Mouse (Mus musculus): ENCODE data around the gene Stab2. TPM values are rescaled to one million over a fixed set of nuclear protein-coding genes. Genes with fewer than 3 reads are reported as not detected.
A peak's percentile ranks its signal among the peaks of the same experiment; 100 is the strongest.

Stab2 gene
- polyA plus RNA-seq, 1 experiment from 2014 or later: 0.98 TPM

DNA sequence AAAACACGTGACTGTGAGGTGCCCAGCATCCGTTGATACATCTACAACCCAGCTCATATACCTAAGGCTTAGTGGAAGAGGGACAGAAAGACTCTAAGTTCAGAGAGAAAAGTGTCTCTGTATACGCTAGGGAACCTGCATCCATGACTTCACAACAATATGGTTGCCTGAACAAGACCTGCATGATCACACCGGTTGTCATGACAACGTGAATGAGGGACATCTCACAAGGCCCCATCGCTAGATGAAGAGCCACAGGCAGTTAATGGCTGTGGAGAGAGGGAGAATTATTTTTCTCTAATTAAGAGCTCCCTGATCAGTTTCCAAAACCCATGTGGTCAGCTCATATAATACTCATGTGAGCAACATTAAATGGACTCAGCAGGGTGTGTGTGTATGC is 155.7 kb downstream of the Stab2 start:
- H3K27ac ChIP-seq: no peak overlapping the region
- ATAC-seq (replicated peaks; ENCODE audit: insufficient number of reproducible peaks, insufficient read depth, low FRiP score, low read depth): no peak

DNA sequence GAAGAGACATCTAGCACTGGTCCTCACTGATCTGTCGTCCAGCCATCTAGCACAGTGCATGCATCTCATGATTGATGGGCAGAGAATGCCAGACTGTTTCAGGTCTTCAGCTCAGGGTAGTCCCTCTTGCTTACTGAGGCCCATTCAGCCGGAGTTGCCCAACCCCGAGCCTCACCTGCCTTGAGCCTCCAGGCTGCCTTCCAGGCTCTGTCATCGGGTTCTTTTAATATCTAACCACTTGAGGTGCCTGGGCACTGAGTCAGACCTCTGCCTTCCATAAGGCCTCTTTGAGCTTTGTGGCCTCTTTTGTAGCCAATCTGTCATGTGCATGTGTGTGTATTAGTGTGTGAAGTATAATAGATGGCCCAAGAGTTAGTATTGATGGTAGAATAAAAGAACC is 158.3 kb downstream of the Stab2 start:
- Histone ChIP-seq H3K4me3 (no peak overlapping the region), H3K27me3 (no peaks in the 10 kb centered on the region), H3K4me2 (no peak overlapping the region), H3K9ac (no peak overlapping the region), H3K4me1 (replicated peaks) (peaks cover 16% of the 10 kb centered on the region), H3K36me3 (no peaks in the 10 kb centered on the region), H3K27ac (no peak overlapping the region), H3K9me3 (replicated peaks) (no peaks in the 10 kb centered on the region)
- peak; percentile 33; the same call in 1 of the 2 replicates for ATAC-seq (replicated peaks; ENCODE audit: insufficient number of reproducible peaks, insufficient read depth, low FRiP score, low read depth)
- 49% methylated on average over 4 of the region's 4 CpGs for WGBS

More for the DNA sequence above, 155.7 kb downstream of the Stab2 start:
- H3K9ac ChIP-seq: no peak overlapping the region
- 85% methylated on average over 6 of the region's 6 CpGs for WGBS
- H3K36me3 ChIP-seq: no peaks in the 10 kb centered on the region
- no peak overlapping the region for H3K4me3 ChIP-seq
- peaks cover 16% of the 10 kb centered on the region for H3K4me1 ChIP-seq (replicated peaks)
- no peak overlapping the region for H3K4me2 ChIP-seq
- H3K27me3 ChIP-seq: no peaks in the 10 kb centered on the region
- H3K9me3 ChIP-seq (replicated peaks): no peaks in the 10 kb centered on the region

DNA sequence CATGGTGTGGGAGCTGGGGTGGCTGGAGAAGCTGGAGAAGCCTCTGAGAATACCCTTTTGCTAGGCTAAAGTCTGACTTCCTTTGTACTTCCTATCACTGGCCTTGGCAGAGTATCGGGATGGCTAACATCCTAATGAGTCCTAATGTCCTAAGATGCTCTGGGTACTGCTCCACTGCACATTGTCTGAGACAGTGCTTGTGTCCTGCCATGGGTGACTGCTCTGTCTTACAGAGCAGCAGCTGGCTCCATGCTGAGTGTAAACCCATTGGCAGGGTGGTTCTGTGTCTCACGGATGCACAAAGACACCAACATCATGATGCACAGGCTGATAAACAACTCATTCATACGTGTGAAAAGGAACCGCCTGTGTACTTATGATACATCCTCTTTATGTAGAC is 158.7 kb downstream of the Stab2 start:
- Histone ChIP-seq H3K4me1 (replicated peaks) (peaks cover 16% of the 10 kb centered on the region), H3K27me3 (no peaks in the 10 kb centered on the region), H3K36me3 (no peaks in the 10 kb centered on the region), H3K27ac (no peak overlapping the region), H3K9me3 (replicated peaks) (no peaks in the 10 kb centered on the region), H3K4me3 (no peak overlapping the region), H3K9ac (no peak overlapping the region), H3K4me2 (no peak overlapping the region)
- 83% methylated on average over 4 of the region's 4 CpGs for whole genome bisulfite sequencing
- ATAC-seq (replicated peaks; ENCODE audit: insufficient number of reproducible peaks, insufficient read depth, low FRiP score, low read depth): no peak

DNA sequence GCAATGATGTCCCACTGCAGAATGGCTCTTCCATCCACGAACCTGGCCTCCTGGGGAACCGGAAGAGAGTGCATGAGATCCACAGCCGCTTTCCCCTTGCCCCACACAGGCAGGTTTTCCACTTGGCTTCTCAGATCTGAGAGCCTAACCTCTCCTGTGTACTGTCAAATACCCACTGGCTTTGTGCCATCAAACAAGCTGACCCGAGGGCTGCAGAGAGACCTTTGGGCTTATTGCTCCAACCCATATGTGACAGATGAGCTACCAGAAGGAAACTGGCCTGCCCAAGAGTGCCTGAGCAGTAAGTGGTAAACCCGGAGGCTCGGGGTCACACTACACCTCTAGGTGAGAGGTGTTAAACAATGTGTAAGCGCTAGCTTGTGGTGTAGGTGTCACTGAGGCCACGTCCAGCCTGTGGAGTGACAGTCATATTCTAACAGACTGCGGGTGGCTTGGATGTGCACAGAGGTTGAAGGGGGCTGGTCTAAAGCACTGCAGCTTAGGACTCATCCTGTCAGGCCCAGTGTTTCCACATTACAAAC is 160.8 kb downstream of the Stab2 start:
- no peak for ATAC-seq (replicated peaks; ENCODE audit: insufficient number of reproducible peaks, insufficient read depth, low FRiP score, low read depth)
- H3K27ac ChIP-seq: no peak overlapping the region
- no peaks in the 10 kb centered on the region for H3K9me3 ChIP-seq (replicated peaks)
- no peak overlapping the region for H3K9ac ChIP-seq
- H3K4me1 ChIP-seq (replicated peaks): peaks cover 16% of the 10 kb centered on the region
- no peaks in the 10 kb centered on the region for H3K27me3 ChIP-seq
- 69% methylated on average over 9 of the region's 9 CpGs for WGBS
- H3K4me2 ChIP-seq: no peak overlapping the region
- no peaks in the 10 kb centered on the region for H3K36me3 ChIP-seq
- H3K4me3 ChIP-seq: no peak overlapping the region

DNA sequence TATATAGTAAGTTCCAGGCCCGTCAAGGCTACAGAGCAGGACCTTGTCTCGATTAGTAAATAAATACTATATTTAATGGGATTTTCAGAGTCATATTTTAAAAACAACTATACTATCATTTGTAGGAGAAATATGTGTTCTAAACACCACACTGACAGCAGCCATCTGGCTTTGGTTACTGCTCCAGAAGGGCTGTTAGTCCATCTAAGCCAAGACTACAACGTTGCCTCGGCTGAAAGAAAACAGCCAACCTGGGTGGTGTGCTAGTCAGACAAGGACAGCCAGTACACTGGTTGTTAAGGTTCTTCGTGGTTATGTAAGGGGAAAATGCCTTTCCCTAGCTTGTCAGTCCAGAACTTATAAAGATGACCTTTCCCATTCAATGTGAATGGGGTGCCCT is 165.2 kb downstream of the Stab2 start:
- no peak overlapping the region for H3K4me2 ChIP-seq
- no peak overlapping the region for H3K27ac ChIP-seq
- WGBS: 79% methylated on average over 5 of the region's 5 CpGs
- no peaks in the 10 kb centered on the region for H3K9me3 ChIP-seq (replicated peaks)
- no peak overlapping the region for H3K4me3 ChIP-seq
- no peak for ATAC-seq (replicated peaks; ENCODE audit: insufficient number of reproducible peaks, insufficient read depth, low FRiP score, low read depth)
- no peak overlapping the region for H3K9ac ChIP-seq
- no peaks in the 10 kb centered on the region for H3K4me1 ChIP-seq (replicated peaks)
- peaks cover 4% of the 10 kb centered on the region; the same call in 1 of the 2 replicates for H3K36me3 ChIP-seq
- no peaks in the 10 kb centered on the region for H3K27me3 ChIP-seq

DNA sequence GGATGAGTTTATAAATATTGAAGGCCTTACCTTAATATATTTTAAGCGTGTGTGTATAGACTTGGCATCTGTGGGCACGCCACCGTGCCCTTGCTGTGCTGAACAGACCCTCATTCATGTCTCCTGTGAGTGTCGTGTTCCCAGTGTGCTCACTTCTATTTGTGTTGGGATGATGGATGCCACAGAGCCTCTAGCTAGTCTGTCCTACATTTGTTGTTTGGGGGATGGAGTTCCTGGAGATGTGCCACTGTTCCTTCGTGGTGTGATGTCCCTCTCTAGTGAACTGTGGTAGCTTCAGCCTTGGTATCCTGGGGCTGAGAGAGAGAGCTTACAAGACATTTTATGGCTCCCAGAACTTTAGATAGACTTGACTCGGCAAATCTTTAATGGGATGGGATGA is 169.0 kb downstream of the Stab2 start:
- Histone ChIP-seq H3K27me3 (no peaks in the 10 kb centered on the region), H3K9me3 (replicated peaks) (no peaks in the 10 kb centered on the region), H3K9ac (no peak overlapping the region), H3K36me3 (peaks cover 15% of the 10 kb centered on the region), H3K4me2 (no peak overlapping the region), H3K4me1 (replicated peaks) (no peaks in the 10 kb centered on the region), H3K27ac (no peak overlapping the region), H3K4me3 (no peak overlapping the region)
- no peak for ATAC-seq (replicated peaks; ENCODE audit: insufficient number of reproducible peaks, insufficient read depth, low FRiP score, low read depth)
- WGBS: 87% methylated on average over 6 of the region's 6 CpGs

DNA sequence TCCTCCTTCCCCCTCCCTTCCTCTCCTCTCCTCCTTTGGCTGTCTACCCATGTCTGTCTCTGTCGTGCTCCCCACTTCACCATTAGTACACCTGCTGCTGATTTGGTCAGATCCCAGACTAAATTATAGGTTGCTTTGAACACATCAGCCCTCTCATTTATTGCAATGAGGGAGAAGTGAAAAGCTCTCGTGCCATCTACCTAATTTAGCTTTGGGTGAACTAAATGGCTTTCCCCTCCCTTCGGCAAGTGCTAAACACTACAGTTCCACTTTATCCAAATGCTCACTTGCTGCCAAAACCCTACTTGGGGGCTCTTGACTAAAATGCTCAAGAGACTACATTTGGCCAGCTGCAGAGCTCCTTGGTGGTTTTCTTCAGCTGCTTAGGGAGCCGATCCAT is 171.0 kb downstream of the Stab2 start:
- no peaks in the 10 kb centered on the region for H3K9me3 ChIP-seq (replicated peaks)
- H3K27me3 ChIP-seq: no peaks in the 10 kb centered on the region
- no peak for ATAC-seq (replicated peaks; ENCODE audit: insufficient number of reproducible peaks, insufficient read depth, low FRiP score, low read depth)
- no peak overlapping the region for H3K4me3 ChIP-seq
- H3K27ac ChIP-seq: no peak overlapping the region
- H3K9ac ChIP-seq: no peak overlapping the region
- WGBS: 86% methylated on average over 4 of the region's 4 CpGs
- peaks cover 24% of the 10 kb centered on the region for H3K36me3 ChIP-seq
- no peaks in the 10 kb centered on the region for H3K4me1 ChIP-seq (replicated peaks)
- no peak overlapping the region for H3K4me2 ChIP-seq

DNA sequence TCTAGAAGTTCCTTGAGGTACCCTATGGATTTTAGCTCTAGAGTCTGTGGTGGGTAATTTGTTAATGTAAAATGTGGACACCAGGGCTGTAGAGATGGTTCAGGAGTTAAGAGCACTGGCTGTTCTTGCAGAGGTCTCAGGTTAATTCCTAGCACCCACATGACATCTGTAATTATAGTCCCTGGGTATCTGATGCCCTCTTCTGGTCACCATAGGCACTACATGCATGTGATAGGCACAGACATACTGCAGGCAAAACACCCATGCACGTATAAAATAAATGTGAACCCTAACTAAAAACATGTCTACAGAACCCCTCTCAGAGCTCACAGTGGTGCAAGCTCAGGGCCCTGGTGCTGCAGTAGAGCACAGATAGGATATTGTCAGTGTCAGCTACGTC is 178.3 kb downstream of the Stab2 start:
- peaks cover 16% of the 10 kb centered on the region for H3K4me1 ChIP-seq (replicated peaks)
- no peak for ATAC-seq (replicated peaks; ENCODE audit: insufficient number of reproducible peaks, insufficient read depth, low FRiP score, low read depth)
- no peaks in the 10 kb centered on the region for H3K9me3 ChIP-seq (replicated peaks)
- no peak overlapping the region for H3K4me2 ChIP-seq
- H3K4me3 ChIP-seq: no peak overlapping the region
- peaks cover 29% of the 10 kb centered on the region for H3K36me3 ChIP-seq
- H3K9ac ChIP-seq: no peak overlapping the region
- H3K27ac ChIP-seq: no peak overlapping the region
- no peaks in the 10 kb centered on the region for H3K27me3 ChIP-seq
- 87% methylated on average over 2 of the region's 2 CpGs for WGBS

DNA sequence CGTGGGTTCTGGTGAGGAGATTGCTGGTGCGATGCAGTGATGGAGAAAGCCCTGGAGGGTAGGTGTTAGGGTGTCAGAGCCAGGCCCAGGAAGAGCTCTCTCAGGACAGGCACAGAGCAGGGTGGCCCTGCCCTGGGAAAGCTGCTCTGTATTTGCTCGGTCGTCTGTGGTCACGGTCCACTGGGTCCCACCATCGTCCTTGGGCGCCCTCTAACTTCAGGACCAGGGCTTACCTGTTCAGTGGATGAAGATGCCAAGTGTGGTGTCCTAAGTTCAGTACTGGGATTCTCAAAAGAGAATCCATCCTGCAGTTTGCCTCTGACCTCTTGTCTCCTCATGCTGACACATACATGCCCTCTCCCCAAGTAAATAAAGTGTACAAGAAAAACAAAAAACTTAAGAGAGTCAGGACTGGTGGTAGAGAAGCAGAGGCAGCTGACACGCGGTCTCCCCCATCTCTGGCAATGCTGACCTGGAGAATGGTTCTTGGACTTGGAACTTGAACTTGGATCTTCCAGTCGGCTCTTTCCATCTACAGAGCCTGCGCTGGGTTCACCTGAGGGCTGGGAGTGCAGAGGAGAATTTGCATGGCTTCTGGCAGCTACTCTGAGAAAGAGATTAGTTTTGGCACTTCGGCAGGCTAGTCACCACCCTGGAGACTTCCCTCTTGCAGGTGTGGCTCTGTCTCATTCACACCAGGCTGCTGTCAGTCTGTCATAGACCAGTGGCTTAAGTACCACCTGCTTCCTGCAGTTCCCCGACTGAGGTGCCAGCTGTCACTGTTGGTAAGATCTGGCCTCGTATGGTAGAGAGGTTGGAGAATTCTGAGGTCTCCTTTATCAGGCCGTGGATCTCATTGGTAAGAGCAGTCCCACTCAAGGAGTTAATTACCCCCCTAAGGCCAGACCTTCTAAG is 179.3 kb downstream of the Stab2 start:
- no peaks in the 10 kb centered on the region for H3K27me3 ChIP-seq
- no peak overlapping the region for H3K4me3 ChIP-seq
- no peaks in the 10 kb centered on the region for H3K9me3 ChIP-seq (replicated peaks)
- ATAC-seq (replicated peaks; ENCODE audit: insufficient number of reproducible peaks, insufficient read depth, low FRiP score, low read depth): no peak
- H3K4me1 ChIP-seq (replicated peaks): peaks cover 16% of the 10 kb centered on the region
- H3K9ac ChIP-seq: no peak overlapping the region
- 89% methylated on average over 15 of the region's 15 CpGs for WGBS
- H3K36me3 ChIP-seq: peaks cover 31% of the 10 kb centered on the region; the same call in 1 of the 2 replicates
- no peak overlapping the region for H3K4me2 ChIP-seq
- no peak overlapping the region for H3K27ac ChIP-seq

DNA sequence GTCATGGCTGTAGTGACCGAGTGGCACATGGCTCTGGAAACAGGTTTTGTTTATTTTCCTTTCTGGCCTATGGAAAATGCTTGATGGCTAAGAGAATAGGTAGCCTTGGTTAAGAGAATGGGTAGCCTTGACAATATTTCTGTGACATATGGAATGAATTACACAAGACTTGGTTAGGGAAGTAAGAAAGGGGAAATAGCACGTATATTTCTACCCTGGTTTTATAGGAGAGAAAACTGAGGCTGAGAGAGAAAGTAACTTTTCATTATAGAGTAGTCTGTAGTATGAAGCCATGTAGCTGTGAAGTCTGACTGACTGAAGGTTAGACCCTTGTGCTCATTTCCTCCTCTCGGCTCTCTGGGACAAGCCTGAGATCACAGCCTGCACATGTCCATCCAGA is 180.9 kb downstream of the Stab2 start:
- Histone ChIP-seq H3K4me3 (no peak overlapping the region), H3K27ac (peak overlapping the region; percentile 91), H3K4me1 (replicated peaks) (peaks cover 16% of the 10 kb centered on the region), H3K9me3 (replicated peaks) (no peaks in the 10 kb centered on the region), H3K4me2 (no peak overlapping the region), H3K27me3 (no peaks in the 10 kb centered on the region), H3K9ac (no peak overlapping the region), H3K36me3 (peaks cover 27% of the 10 kb centered on the region; the same call in 1 of the 2 replicates)
- 82% methylated on average over 3 of the region's 3 CpGs for WGBS
- no peak for ATAC-seq (replicated peaks; ENCODE audit: insufficient number of reproducible peaks, insufficient read depth, low FRiP score, low read depth)

DNA sequence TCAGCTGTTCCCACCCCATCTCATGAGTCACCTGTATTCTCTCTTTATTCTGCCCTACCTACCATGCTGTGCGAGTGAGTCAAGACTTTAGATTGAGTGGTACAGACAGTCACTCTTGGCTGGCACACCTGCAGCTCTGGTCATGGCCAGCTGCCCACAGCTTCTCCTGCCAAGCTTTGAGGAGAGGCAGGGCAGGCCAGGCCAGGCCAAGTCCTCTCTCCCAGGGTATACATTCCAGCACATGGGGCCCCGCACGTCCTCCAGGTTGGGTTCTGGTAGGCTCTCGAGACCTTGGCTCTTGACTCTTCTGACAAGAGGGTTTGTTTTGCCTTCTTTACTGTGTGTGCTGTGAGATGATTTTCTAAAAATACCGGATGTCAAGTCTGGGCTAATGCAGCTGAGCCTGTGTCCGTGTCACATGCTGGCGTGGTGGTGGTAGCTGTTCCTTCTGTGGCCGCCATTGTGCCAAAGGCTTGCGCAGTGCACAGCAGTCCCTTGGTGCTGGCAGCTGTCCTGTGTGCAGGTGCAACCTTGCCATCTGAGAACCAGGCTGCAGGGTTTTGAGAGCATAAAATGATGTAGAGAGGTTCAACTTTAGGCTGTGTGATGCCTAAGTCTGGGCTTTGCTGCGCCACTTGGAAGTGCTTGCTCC is 181.8 kb downstream of the Stab2 start:
- Histone ChIP-seq H3K36me3 (peaks cover 22% of the 10 kb centered on the region; the same call in 1 of the 2 replicates), H3K27ac (peak overlapping the region; percentile 91), H3K27me3 (no peaks in the 10 kb centered on the region), H3K4me1 (replicated peaks) (peaks cover 19% of the 10 kb centered on the region), H3K4me3 (no peak overlapping the region), H3K9ac (no peak overlapping the region), H3K9me3 (replicated peaks) (no peaks in the 10 kb centered on the region), H3K4me2 (no peak overlapping the region)
- peak; percentile 92 for ATAC-seq (replicated peaks; ENCODE audit: insufficient number of reproducible peaks, insufficient read depth, low FRiP score, low read depth)
- 47% methylated on average over 10 of the region's 10 CpGs for WGBS
